Mouse (Mus musculus) brain, embryonic 14.5 days (tissue): ENCODE measurements around the gene Il1rap. TPM values are rescaled to one million over a fixed set of nuclear protein-coding genes. Genes with fewer than 3 reads are reported as not detected.

Experiments
- DNase-seq: peaks from one replicate; pipeline ENCODE4 v3.0.0-alpha.2; 2011; ENCODE audit warnings: low read depth
- CTCF ChIP-seq: fragments of 200-500 bp; IDR thresholded peaks from 2 replicates; pipeline ENCODE4 v1.5.1; 2012; ENCODE audit warnings: inconsistent platforms, mild to moderate bottlenecking, moderate library complexity, borderline replicate concordance; ENCODE audit not compliant: insufficient read depth, insufficient read length; ENCODE audit errors: extremely low read depth
- POLR2A ChIP-seq: fragments of 200-500 bp; IDR thresholded peaks from 2 replicates; pipeline ENCODE4 v1.6.1; 2012; ENCODE audit warnings: mild to moderate bottlenecking, inconsistent platforms, borderline replicate concordance; ENCODE audit not compliant: poor library complexity, insufficient read depth, insufficient read length, severe bottlenecking; ENCODE audit errors: extremely low read depth
- polyA plus RNA-seq: library from polyadenylated mRNA; depleted of rRNA; stranded (reverse); fragments of >200 nt; gene quantifications from 2 replicates; pipeline ENCODE4 v1.2.3, GENCODE M21; 2012

The Il1rap gene
- polyA plus RNA-seq, 1 experiment: 6.7 TPM

DNA sequence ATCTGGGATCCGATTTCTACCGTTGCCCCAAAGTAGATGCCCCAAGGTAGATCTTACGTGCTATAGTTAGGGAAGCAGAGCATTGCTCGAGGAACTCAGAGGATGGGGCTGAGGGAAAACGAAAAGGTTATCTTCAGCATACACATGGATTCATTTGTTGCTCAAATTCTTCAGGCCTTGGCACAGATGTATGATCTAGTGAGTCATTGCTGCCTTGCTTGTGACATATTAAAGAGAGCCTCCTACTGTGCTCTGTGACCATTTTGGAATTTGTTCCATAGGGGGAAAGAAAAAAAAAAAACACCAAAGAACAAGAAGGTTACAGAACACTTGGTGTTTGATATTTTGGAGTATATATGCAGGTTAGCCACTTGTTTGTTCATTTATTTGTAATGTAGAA is 4.3 kb downstream of the Il1rap start:
- TF ChIP-seq CTCF: no peak
- TF ChIP-seq POLR2A: no peak
- DNase-seq: no peak

DNA sequence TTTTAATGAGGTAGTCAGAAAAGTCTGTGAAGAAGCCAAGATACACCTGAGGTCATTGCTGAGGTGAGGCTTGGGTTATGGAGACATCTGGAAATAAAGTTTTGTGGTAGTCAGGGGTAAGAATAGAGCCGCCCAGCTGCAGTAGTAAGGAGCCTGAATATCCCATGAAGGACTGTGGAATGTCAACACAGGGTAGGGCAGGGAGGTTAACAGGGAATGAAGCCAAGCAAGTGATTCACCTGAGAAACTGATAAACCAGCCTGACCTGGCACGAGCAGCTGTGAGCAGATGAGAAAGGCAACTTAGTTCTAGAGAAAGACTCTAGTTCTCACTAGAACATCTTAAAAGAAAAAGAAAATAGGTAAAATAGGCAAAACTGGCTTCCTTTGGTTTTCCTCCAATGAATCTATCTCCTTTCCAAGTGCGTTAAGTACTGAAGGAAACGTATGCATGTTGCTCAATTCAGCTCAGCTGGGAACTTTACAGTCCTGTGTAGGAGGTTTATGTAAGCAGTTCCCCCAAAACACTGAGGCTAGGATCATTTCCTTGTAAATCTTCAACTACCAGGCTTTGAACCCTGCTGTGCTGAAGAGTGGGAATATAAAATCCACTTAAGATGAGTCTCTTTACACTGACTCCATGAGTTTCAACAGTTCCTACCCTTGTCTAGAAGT is 9.5 kb downstream of the Il1rap start:
- no peak for DNase-seq
- TF ChIP-seq POLR2A (no peak), CTCF (no peak)

DNA sequence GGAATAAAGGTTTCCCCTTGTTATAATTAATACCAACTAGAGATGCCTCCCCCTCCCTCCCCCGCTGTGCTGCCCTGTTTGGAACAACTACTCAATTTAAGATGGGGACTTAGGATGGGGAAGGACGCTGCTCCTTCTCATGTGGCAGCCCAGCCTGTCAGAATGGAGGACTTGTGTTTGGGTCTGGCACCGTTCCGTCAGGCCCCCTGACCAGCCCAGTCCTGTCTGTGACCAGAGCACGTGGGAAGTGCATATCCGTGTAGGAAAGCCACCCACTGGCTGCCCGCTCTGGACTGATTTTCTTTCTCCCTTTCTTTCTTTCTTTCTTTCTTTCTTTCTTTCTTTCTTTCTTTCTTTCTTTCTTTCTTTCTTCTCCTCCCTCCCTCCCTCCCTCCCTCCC is 14.9 kb downstream of the Il1rap start:
- no peak for TF ChIP-seq CTCF
- no peak for TF ChIP-seq POLR2A
- DNase-seq: peak; percentile 44

DNA sequence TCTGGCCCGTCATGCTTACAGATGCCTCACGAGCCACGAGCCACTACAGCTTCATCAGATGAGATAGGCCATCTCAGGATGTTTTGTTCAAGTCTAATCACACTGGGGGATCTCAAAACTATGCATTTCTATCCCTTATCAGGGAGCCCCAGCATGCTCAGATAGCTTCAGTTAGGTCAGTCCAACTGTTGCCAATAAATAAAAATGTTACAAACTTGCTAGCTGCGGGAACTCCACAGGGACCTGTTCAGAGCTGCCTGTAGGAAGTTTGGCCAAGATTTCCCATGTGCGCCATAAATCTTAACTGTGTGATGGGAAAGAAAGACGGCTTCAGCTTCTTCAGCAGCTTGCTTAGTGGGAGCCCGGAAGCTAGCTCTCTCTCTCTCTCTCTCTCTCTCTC is 15.8 kb downstream of the Il1rap start:
- DNase-seq: peak; percentile 35
- TF ChIP-seq POLR2A (no peak), CTCF (no peak)

DNA sequence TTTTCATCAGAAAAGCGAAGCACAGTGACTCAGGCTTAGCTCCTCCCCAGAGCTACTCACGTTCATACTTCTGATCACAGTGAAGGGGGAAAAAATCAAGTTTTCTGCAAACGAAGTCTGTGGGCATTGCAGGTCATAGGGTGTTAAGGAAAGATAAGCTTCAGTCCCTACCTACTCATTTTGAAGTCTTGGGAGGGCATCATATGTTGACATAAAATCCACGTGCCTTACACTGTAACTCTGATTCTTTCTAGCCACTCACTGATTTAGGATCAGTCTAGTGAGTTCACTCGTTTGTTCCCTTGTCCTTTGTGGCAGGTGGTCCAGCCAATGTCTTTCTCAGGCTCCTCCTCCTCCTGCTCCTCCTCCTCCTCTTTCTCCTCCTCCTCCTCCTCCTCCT is 17.1 kb downstream of the Il1rap start:
- DNase-seq: no peak
- TF ChIP-seq POLR2A: no peak
- no peak for TF ChIP-seq CTCF

DNA sequence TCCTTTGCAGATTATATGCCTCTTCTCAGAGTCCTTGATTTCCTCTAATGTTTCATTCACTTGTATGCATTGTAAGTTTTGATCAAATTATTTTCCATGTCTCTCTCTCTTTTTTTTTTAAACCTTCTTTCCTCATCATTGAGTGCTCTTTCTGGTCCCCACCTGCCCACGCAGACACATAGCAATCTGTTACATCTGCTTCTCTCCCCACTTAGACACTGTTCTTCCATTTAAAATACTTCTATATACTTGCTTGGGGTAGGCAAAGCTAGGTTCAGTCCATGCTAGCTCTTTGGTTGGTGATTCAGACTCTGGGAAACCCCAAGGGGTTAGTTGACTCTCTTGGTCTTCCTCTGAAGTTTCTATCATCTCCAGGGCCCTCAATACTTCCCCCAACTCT is 20.0 kb downstream of the Il1rap start:
- TF ChIP-seq CTCF (no peak), POLR2A (no peak)
- DNase-seq: no peak

DNA sequence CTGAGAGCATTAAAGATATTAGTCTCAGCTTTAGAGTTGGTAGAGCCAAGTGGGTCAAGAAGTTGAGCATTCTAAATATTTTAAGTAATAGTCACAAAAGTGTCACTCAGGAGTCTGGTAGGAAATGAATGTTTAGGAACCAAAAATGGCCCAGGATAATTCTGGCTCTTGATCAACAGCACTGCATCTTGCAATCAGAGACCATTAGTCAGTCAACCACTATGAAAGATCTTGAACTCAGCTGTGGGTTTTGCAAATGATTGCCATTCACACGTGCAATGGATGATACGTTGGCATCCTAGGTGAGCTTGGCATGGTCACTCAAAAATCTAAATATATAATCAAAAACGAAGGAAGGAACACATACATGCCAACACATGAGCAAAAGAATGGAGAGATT is 23.1 kb downstream of the Il1rap start:
- TF ChIP-seq CTCF (no peak), POLR2A (no peak)
- no peak for DNase-seq

DNA sequence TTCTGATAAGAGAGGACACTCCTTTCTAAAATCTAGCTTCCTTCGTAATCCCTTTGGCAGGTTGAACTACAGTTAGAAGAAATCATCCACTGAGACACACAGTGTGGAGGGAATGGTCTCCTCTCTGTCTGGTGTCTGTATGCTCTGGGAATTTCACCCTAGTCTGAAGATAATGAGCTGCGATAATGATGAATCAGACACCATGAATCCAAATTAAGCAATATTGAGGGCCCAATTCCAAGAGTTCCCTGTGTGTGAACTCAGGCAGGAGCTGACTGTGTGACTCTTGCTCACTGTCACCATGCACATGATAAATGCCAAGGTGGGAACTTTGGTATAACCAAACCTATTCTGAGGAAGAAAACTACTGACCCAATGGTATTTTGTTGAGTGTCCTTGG is 26.5 kb downstream of the Il1rap start:
- TF ChIP-seq POLR2A (no peak), CTCF (no peak)
- no peak for DNase-seq

DNA sequence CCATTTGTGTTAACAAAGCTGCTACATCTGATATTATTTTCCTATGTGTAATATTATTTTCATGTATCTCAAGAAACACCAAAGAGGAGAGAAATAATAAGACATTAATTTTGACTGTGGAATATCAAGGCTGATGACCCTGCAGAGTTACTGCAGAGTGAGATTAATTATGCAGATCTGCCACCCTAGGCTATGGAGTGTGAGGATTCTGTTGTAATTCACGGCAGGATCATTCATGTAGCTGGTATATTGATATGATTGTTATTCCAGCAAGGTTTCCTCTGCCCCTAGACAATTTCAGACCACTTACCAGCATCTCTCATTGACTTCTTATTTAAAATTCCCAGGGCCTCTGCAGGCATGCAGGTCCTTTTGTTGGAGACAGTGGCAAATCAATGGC is 29.0 kb downstream of the Il1rap start:
- TF ChIP-seq CTCF: no peak
- no peak for TF ChIP-seq POLR2A
- peak; percentile 23 for DNase-seq

DNA sequence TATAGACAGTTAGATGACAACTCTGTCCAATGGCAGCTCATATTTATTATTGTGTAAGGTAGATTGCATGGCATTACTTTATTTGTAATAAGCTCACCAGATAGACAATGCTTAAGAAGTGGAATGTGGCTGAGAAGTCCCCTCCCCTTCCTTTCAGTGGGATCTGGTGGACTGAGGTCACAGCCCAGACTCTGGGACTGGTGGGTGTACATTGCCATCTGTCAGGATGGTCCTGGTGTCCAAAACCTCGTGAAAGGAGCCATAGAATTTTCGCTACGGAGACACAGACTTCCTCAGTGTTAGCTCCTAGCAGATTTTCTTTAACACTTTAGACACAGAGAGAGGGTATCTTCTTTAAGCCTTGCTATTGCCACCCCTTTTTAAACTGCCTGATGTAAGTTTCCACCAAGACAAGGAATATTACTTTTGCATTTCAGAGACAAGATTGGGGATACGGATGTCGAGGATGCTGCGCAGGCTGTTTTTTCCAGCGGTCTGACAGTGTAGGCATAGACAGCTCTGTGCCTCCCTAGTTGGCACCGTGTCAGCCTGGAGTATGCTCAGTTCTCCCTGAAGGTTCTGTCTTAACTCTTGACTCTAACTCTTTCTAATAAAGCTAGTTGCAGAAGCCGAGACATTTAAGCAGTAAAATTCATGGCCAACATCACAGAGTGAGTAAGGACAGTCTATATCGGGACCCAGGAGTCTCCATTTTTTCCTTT is 31.2 kb downstream of the Il1rap start:
- DNase-seq: no peak
- TF ChIP-seq CTCF (no peak), POLR2A (no peak)

DNA sequence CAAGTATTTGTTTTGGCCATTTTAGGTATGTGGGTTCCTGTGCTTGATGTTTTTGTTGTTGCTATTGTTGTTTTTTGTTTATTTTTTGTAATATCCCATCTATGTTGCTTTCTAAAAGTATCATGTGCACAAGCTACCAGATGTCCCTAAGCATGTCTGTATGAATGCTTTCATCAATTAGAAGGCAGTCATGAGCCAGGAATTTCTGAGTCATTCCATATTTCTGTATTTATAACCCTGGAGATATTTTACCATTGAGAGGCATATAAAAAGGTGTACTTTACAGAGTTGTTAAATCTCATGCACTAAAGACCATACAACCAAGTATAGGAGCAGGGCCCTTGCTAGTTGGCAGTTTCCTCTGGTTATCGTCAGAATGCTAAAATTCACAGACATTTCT is 41.6 kb downstream of the Il1rap start:
- no peak for TF ChIP-seq POLR2A

DNA sequence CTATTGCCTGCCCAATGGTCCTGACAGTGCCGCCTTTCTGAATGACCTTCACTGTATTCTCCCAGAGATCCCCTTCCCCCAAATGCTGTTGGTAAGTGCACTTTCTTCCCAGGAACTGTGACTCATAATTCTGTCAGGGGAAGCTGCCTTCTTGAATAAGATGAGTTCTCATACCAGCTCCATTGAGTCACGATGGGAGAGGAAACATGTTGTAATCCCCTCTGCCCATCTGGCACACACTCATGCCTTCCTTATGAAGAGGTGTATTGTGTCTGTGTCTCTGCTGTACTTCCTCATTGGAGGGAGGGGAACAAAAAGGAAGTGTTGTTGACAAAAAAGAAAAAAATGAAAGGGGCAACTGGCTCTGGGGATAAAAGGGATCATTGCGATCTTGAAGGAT is 44.6 kb downstream of the Il1rap start:
- DNase-seq: no peak
- no peak for TF ChIP-seq CTCF
- no peak for TF ChIP-seq POLR2A

More for the DNA sequence above, 41.6 kb downstream of the Il1rap start:
- no peak for DNase-seq
